Mouse (Mus musculus) CH12.LX (cell line): ENCODE data around the gene Trub1. TPM values are rescaled to one million over a fixed set of nuclear protein-coding genes. Genes with fewer than 3 reads are reported as not detected.
A peak's percentile ranks its signal among the peaks of the same experiment; 100 is the strongest.

Source experiments
- DNase-seq: peaks from one replicate; pipeline ENCODE4 v3.0.0-alpha.2; 2013; ENCODE audit errors: extremely low read depth
- H3K27ac ChIP-seq: 2 replicates; pipeline ENCODE4 v1.5.1; 2012; ENCODE audit warnings: low read depth, mild to moderate bottlenecking, control low read depth, moderate library complexity; ENCODE audit not compliant: insufficient read depth
- H3K27me3 ChIP-seq: replicated peaks from 2 replicates; pipeline ENCODE3; 2012; ENCODE audit warnings: inconsistent platforms
- H3K36me3 ChIP-seq, 2 experiments: replicated peaks in 1 of 2; 2 replicates each; pipeline versions ENCODE3 to v1.6.1; 2012; ENCODE audit warnings: inconsistent platforms in 1 of 2, low read length in 1 of 2, mild to moderate bottlenecking in 1 of 2, mixed read lengths in 1 of 2, moderate library complexity in 1 of 2; ENCODE audit not compliant: control insufficient read depth in 1 of 2, insufficient read depth in 1 of 2
- H3K4me1 ChIP-seq, 2 experiments: 2 replicates each; pipeline ENCODE4 v1.6.1; 2012; ENCODE audit warnings: inconsistent platforms in 1 of 2, moderate library complexity in 1 of 2; ENCODE audit not compliant: insufficient read depth in 2 of 2, control insufficient read depth in 1 of 2
- H3K4me2 ChIP-seq: 2 replicates; pipeline ENCODE4 v1.6.1; 2012; ENCODE audit warnings: low read depth, mild to moderate bottlenecking, control low read depth; ENCODE audit not compliant: poor library complexity, insufficient read depth, severe bottlenecking
- H3K4me3 ChIP-seq, 3 experiments: fragments of 150-350 bp in 1 of 3; sonication (generic) in 1 of 3; replicated peaks in 1 of 3; 2 replicates each; pipeline versions ENCODE3 to v1.5.1; 2011 to 2012; ENCODE audit warnings: low read depth in 2 of 3, low read length in 2 of 3, mild to moderate bottlenecking in 2 of 3, moderate library complexity in 2 of 3, control low read depth in 1 of 3, improper control_type of control experiment in 1 of 3, inconsistent platforms in 1 of 3, mixed read lengths in 1 of 3; ENCODE audit not compliant: poor library complexity in 1 of 3
- H3K79me2 ChIP-seq: replicated peaks from 2 replicates; pipeline ENCODE4 v1.6.1; 2012; ENCODE audit warnings: mild to moderate bottlenecking, moderate library complexity; ENCODE audit not compliant: control insufficient read depth, poor library complexity, insufficient read depth, severe bottlenecking; ENCODE audit errors: extremely low read depth
- H3K9ac ChIP-seq: 2 replicates; pipeline ENCODE4 v1.6.1; 2012; ENCODE audit warnings: low read depth, mild to moderate bottlenecking, control low read depth, moderate library complexity; ENCODE audit not compliant: insufficient read depth
- H3K9me3 ChIP-seq: replicated peaks from 2 replicates; pipeline ENCODE3; 2012; ENCODE audit warnings: low read length, inconsistent platforms, mixed read lengths
- BHLHE40 ChIP-seq: IDR thresholded peaks from 2 replicates; pipeline ENCODE4 v1.6.1; 2011; ENCODE audit warnings: mild to moderate bottlenecking, low read depth, low read length, improper control_type of control experiment
- CHD1 ChIP-seq: IDR thresholded peaks from 2 replicates; pipeline ENCODE4 v1.6.1; 2012; ENCODE audit warnings: low read depth, low read length, improper control_type of control experiment, inconsistent platforms
- CHD2 ChIP-seq: IDR thresholded peaks from 2 replicates; pipeline ENCODE4 v1.6.1; 2011; ENCODE audit warnings: low read length, improper control_type of control experiment
- CTCF ChIP-seq, 2 experiments: IDR thresholded peaks in 1 of 2; conservative IDR thresholded peaks in 1 of 2; 2 replicates each; pipeline ENCODE4 v1.5.1; 2011 to 2012; ENCODE audit warnings: low read depth in 2 of 2, low read length in 2 of 2, improper control_type of control experiment in 1 of 2, inconsistent platforms in 1 of 2, mild to moderate bottlenecking in 1 of 2, moderate library complexity in 1 of 2
- E2F4 ChIP-seq: IDR thresholded peaks from 2 replicates; pipeline ENCODE4 v1.6.1; 2011; ENCODE audit warnings: low read depth, low read length, improper control_type of control experiment; ENCODE audit not compliant: insufficient replicate concordance
- ELF1 ChIP-seq: IDR thresholded peaks from 2 replicates; pipeline ENCODE4 v1.6.1; 2014; ENCODE audit warnings: low read depth, mild to moderate bottlenecking, inconsistent platforms, low read length, improper control_type of control experiment
- EP300 ChIP-seq: IDR thresholded peaks from 2 replicates; pipeline ENCODE4 v1.6.1; 2011; ENCODE audit warnings: low read length, improper control_type of control experiment
- ETS1 ChIP-seq: conservative IDR thresholded peaks from 2 replicates; pipeline ENCODE4 v1.6.1; 2012; ENCODE audit warnings: low read depth, mild to moderate bottlenecking, inconsistent platforms, low read length, improper control_type of control experiment, moderate library complexity
- GABPA ChIP-seq: IDR thresholded peaks from 2 replicates; pipeline ENCODE4 v1.6.1; 2012; ENCODE audit warnings: low read depth, low read length, improper control_type of control experiment, inconsistent platforms; ENCODE audit not compliant: insufficient replicate concordance
- HCFC1 ChIP-seq: IDR thresholded peaks from 2 replicates; pipeline ENCODE4 v1.6.1; 2012; ENCODE audit warnings: low read depth, mild to moderate bottlenecking, inconsistent platforms, low read length, improper control_type of control experiment
- IRF4 ChIP-seq: IDR thresholded peaks from 2 replicates; pipeline ENCODE4 v1.6.1; 2014; ENCODE audit warnings: low read depth, mild to moderate bottlenecking, inconsistent platforms, low read length, improper control_type of control experiment
- JUND ChIP-seq: conservative IDR thresholded peaks from 2 replicates; pipeline ENCODE4 v1.6.1; 2011; ENCODE audit warnings: low read depth, low read length, improper control_type of control experiment
- KAT2A ChIP-seq: IDR thresholded peaks from 2 replicates; pipeline ENCODE4 v1.6.1; 2012; ENCODE audit warnings: low read length, improper control_type of control experiment, inconsistent platforms; ENCODE audit not compliant: insufficient replicate concordance
- MAFK ChIP-seq: IDR thresholded peaks from 2 replicates; pipeline ENCODE4 v1.6.1; 2011; ENCODE audit warnings: low read length, improper control_type of control experiment; ENCODE audit not compliant: insufficient replicate concordance
- MAZ ChIP-seq: IDR thresholded peaks from 2 replicates; pipeline ENCODE4 v1.6.1; 2012; ENCODE audit warnings: low read depth, mild to moderate bottlenecking, inconsistent platforms, low read length, improper control_type of control experiment, moderate library complexity
- MEF2A ChIP-seq: IDR thresholded peaks from 2 replicates; pipeline ENCODE4 v1.6.1; 2014; ENCODE audit warnings: low read depth, mild to moderate bottlenecking, inconsistent platforms, low read length, improper control_type of control experiment, borderline replicate concordance
- MXI1 ChIP-seq: IDR thresholded peaks from 2 replicates; pipeline ENCODE4 v1.6.1; 2011; ENCODE audit warnings: mild to moderate bottlenecking, low read depth, low read length, improper control_type of control experiment
- MYC ChIP-seq: IDR thresholded peaks from 2 replicates; pipeline ENCODE4 v1.6.1; 2011; ENCODE audit warnings: low read depth, mild to moderate bottlenecking, improper control_type of control experiment, low read length
- NELFE ChIP-seq: IDR thresholded peaks from 2 replicates; pipeline ENCODE4 v1.6.1; 2011; ENCODE audit warnings: low read depth, low read length, improper control_type of control experiment
- NRF1 ChIP-seq: IDR thresholded peaks from 2 replicates; pipeline ENCODE4 v1.6.1; 2014; ENCODE audit warnings: low read depth, mild to moderate bottlenecking, inconsistent platforms, low read length, improper control_type of control experiment, moderate library complexity
- PAX5 ChIP-seq: IDR thresholded peaks from 2 replicates; pipeline ENCODE4 v1.6.1; 2012; ENCODE audit warnings: low read length, inconsistent platforms, mixed read lengths
- POLR2A ChIP-seq: IDR thresholded peaks from 2 replicates; pipeline ENCODE4 v1.6.1; 2011; ENCODE audit warnings: low read depth, mild to moderate bottlenecking, improper control_type of control experiment, low read length
- POLR2AphosphoS2 ChIP-seq: IDR thresholded peaks from 2 replicates; pipeline ENCODE4 v1.6.1; 2011; ENCODE audit warnings: low read depth, low read length, improper control_type of control experiment
- RAD21 ChIP-seq: IDR thresholded peaks from 2 replicates; pipeline ENCODE4 v1.6.1; 2011; ENCODE audit warnings: low read depth, mild to moderate bottlenecking, low read length, improper control_type of control experiment, moderate library complexity
- RCOR1 ChIP-seq: conservative IDR thresholded peaks from 2 replicates; pipeline ENCODE4 v1.6.1; 2012; ENCODE audit warnings: low read depth, mild to moderate bottlenecking, inconsistent platforms, low read length, improper control_type of control experiment
- SIN3A ChIP-seq: IDR thresholded peaks from 2 replicates; pipeline ENCODE4 v1.6.1; 2012; ENCODE audit warnings: low read length, improper control_type of control experiment, inconsistent platforms
- SMC3 ChIP-seq: IDR thresholded peaks from 2 replicates; pipeline ENCODE4 v1.6.1; 2011; ENCODE audit warnings: low read depth, low read length, improper control_type of control experiment
- TBP ChIP-seq: conservative IDR thresholded peaks from 2 replicates; pipeline ENCODE4 v1.6.1; 2011; ENCODE audit warnings: low read depth, low read length, improper control_type of control experiment
- TCF12 ChIP-seq: IDR thresholded peaks from 2 replicates; pipeline ENCODE4 v1.6.1; 2014; ENCODE audit warnings: low read depth, mild to moderate bottlenecking, inconsistent platforms, low read length, improper control_type of control experiment
- UBTF ChIP-seq: IDR thresholded peaks from 2 replicates; pipeline ENCODE4 v1.6.1; 2012; ENCODE audit warnings: low read depth, mild to moderate bottlenecking, inconsistent platforms, low read length, improper control_type of control experiment, moderate library complexity
- USF1 ChIP-seq: IDR thresholded peaks from 2 replicates; pipeline ENCODE4 v1.6.1; 2014; ENCODE audit warnings: low read depth, mild to moderate bottlenecking, inconsistent platforms, low read length, improper control_type of control experiment
- USF2 ChIP-seq: conservative IDR thresholded peaks from 2 replicates; pipeline ENCODE4 v1.6.1; 2011; ENCODE audit warnings: low read depth, low read length, improper control_type of control experiment
- ZC3H11A ChIP-seq: IDR thresholded peaks from 2 replicates; pipeline ENCODE4 v1.6.1; 2012; ENCODE audit warnings: low read depth, mild to moderate bottlenecking, inconsistent platforms, low read length, improper control_type of control experiment
- ZKSCAN1 ChIP-seq: IDR thresholded peaks from 2 replicates; pipeline ENCODE4 v1.6.1; 2012; ENCODE audit warnings: low read depth, inconsistent platforms, low read length, improper control_type of control experiment, borderline replicate concordance
- ZMIZ1 ChIP-seq: IDR thresholded peaks from 2 replicates; pipeline ENCODE4 v1.6.1; 2012; ENCODE audit warnings: low read depth, mild to moderate bottlenecking, inconsistent platforms, low read length, improper control_type of control experiment
- ZNF384 ChIP-seq: IDR thresholded peaks from 2 replicates; pipeline ENCODE4 v1.6.1; 2012; ENCODE audit warnings: low read depth, low read length, improper control_type of control experiment, inconsistent platforms
- dilution Hi-C: fragments of 300-500 bp; cut with MboI; formaldehyde crosslinking; loops from 2 replicates; pipeline ENCODE4 v1.14.3; 2020; ENCODE audit warnings: low sequenced_read_pairs; ENCODE audit not compliant: extremely low pct_unique_long_range_greater_than_20kb, extremely low pct_ligation_motif_present
- in situ Hi-C: fragments of 300-500 bp; cut with MboI; formaldehyde crosslinking; loops from 3 replicates; pipeline ENCODE4 v1.14.3; 2019; ENCODE audit warnings: low sequenced_read_pairs, low pct_ligation_motif_present, low pct_unique_long_range_greater_than_20kb, mixed read lengths
- polyA plus RNA-seq: library from polyadenylated mRNA; unstranded; fragments of >175 nt; gene quantifications from 2 replicates; pipeline ENCODE4 v1.2.1, GENCODE M21; 2012; ENCODE audit warnings: low read depth; ENCODE audit not compliant: insufficient read length
- total RNA-seq, 2 experiments: library from RNA; depleted of rRNA; stranded (reverse); fragments of 300-350 nt in 1 of 2; fragments of >200 nt in 1 of 2; gene quantifications; 2 replicates each; pipeline ENCODE4 v1.2.3; 2012 to 2014

The Trub1 gene
- total and polyA plus RNA-seq, 3 experiments = 36.2 to 40.0 (median 36.4) TPM

DNA sequence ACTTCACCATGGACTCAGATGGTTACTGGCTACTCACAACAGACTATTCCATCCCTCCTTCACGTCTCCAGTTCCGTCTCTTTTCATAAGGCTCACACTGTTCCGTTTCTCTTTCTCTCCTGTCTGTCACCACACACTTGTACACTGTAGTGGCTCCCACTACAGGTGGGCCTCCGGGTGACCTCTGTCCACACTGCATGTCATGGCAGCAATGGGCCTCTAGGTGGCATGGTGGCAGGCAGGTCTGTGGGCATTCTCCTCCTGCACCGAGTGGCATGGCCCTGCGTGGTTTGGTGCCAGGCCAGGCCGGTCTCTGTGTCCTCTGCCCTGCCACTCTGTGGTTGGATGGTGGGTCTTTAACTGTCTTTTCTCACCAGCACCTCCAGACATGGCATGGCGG lies 30.1 kb downstream of the Trub1 start:
- peaks cover 60 to 72% of the 10 kb centered on the region in 2 experiments for H3K36me3 ChIP-seq
- no peaks in the 10 kb centered on the region for H3K4me1 ChIP-seq
- in situ Hi-C loops = no loop called here

DNA sequence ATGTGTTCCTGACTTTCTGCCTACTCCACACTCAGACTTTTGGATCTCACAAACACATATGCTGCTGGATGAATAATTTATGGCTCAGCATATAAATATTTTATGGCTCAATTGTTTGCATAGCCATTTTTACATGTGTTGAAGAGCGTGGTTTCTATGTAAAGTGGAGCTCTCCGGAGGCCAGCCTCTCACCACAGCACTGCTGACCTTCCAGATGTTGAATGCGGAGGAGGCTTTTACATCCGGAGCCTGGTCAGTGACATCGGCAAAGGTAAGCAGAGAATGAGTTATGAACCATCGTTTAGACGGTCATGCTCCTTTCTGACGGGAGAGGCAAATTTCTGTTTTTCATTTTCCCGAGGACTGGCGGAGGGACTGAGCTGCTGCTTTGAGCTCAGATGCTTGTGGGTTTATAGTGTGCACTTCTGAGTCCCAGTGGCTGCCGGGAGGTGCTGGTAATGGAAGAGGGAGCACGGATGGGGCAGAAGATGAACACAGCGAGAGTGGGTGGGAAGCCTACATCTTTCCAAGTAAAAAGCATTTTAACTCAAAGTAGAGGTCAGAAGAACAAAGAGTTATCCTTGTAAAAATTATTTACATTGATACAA lies 34.4 kb downstream of the Trub1 start:
- Histone ChIP-seq H3K9me3 (peaks cover 4% of the 10 kb centered on the region), H3K4me3 (no peak overlapping the region), H3K79me2 (no peaks in the 10 kb centered on the region), H3K27ac (no peak overlapping the region), H3K9ac (no peak overlapping the region), H3K36me3 (peaks cover 52 to 75% of the 10 kb centered on the region in 2 experiments), H3K4me2 (no peak overlapping the region), H3K4me1 (no peaks in the 10 kb centered on the region), H3K27me3 (no peaks in the 10 kb centered on the region)
- in situ Hi-C loops (no loop called here), dilution Hi-C loops (no loop called here)
- DNase-seq = no peak
- no peak for TF ChIP-seq NRF1
- no peak for TF ChIP-seq POLR2A
- no peak for TF ChIP-seq BHLHE40
- no peak for TF ChIP-seq PAX5
- no peak for TF ChIP-seq ZMIZ1
- no peak for TF ChIP-seq ZC3H11A
- TF ChIP-seq UBTF = no peak
- TF ChIP-seq USF1 = no peak
- TF ChIP-seq JUND = no peak
- no peak for TF ChIP-seq RAD21
- no peak for TF ChIP-seq IRF4
- no peak for TF ChIP-seq ELF1
- TF ChIP-seq ZNF384 = no peak
- no peak for TF ChIP-seq HCFC1
- no peak for TF ChIP-seq SIN3A
- no peak for TF ChIP-seq ETS1

More for the DNA sequence above, 30.1 kb downstream of the Trub1 start:
- H3K27ac ChIP-seq = no peak overlapping the region
- TF ChIP-seq USF2 = no peak
- TF ChIP-seq HCFC1 = no peak
- TF ChIP-seq USF1 = no peak
- TF ChIP-seq PAX5 = no peak
- no peak for TF ChIP-seq MYC
- TF ChIP-seq MAZ = no peak
- no peak for TF ChIP-seq BHLHE40
- no peak for TF ChIP-seq SIN3A
- no peak for TF ChIP-seq KAT2A
- TF ChIP-seq JUND = no peak
- TF ChIP-seq POLR2AphosphoS2 = peak; percentile 57; the same call in 1 of the 2 replicates
- no peak for TF ChIP-seq RCOR1
- no peak for TF ChIP-seq GABPA
- TF ChIP-seq TBP = no peak
- TF ChIP-seq ZC3H11A = no peak
- no peak for TF ChIP-seq CHD1
- no peak for TF ChIP-seq POLR2A
- peak; percentile 40; the same call in 1 of the 2 replicates for TF ChIP-seq SMC3
- TF ChIP-seq TCF12 = no peak
- TF ChIP-seq MXI1 = no peak
- TF ChIP-seq ZMIZ1 = no peak
- no peak for TF ChIP-seq IRF4
- TF ChIP-seq NRF1 = no peak
- no peak for TF ChIP-seq MAFK
- TF ChIP-seq ZNF384 = no peak
- TF ChIP-seq NELFE = no peak
- TF ChIP-seq RAD21 = peak; percentile 22
- TF ChIP-seq ZKSCAN1 = no peak
- no peak for TF ChIP-seq UBTF
- TF ChIP-seq MEF2A = no peak
- no peak for TF ChIP-seq ELF1
- TF ChIP-seq CTCF (conservative IDR thresholded peaks at IDR 0.05 in 1 of 2, IDR thresholded peaks at IDR 0.05 in 1 of 2; ENCODE audit: low read depth in 2 of 2, low read length in 2 of 2) = peak; percentile 38 to 65; a peak in 3 of 4 replicates
- no peak for TF ChIP-seq EP300
- TF ChIP-seq E2F4 = no peak
- no peak for TF ChIP-seq CHD2
- TF ChIP-seq ETS1 = no peak
- TF ChIP-seq, all 38 proteins: peak for 4
- Histone ChIP-seq H3K4me2 (no peak overlapping the region), H3K4me3 (no peak overlapping the region), H3K9ac (no peak overlapping the region), H3K79me2 (no peaks in the 10 kb centered on the region; the same call in 1 of the 2 replicates), H3K27me3 (no peaks in the 10 kb centered on the region), H3K9me3 (peaks cover 4% of the 10 kb centered on the region)
- dilution Hi-C loops = no loop called here
- no peak for DNase-seq
